12 mouse cellular contexts compared by ENCODE assay signal in the genomic region with DNA sequence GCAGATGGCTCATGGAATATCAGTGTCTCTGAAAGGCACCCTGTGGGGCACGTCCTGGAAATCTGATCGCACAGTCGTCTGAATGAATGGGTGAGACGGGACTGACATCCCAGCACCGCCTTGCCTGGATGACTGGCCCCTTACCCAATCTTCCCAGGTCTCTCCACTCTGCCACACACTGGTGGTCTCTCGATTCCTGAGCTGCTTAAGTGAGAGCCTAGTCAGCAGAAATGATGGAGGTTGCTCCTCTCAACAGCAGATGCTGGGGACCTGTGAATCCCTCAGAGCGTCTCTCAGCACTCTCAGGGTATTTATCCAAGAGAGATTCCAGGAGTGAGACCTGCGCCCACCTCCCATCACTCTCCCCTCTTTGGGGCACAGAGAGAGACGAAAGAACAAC. TPM values are rescaled to one million over a fixed set of nuclear protein-coding genes. Genes with fewer than 3 reads are reported as not detected.
DNase-seq lines count a peak whose midpoint lies in the region; ATAC-seq and TF ChIP-seq lines count a peak whose summit lies in the region.
"Had no signal": no experiment of that assay in that cellular context is flagged by ENCODE, and none has a peak within 500 bp of the region (broad histone marks: within the 10 kb centered on the region; RNA-seq: fewer than 3 reads in every experiment).

No protein-coding gene starts in this region.

- 20% methylated on average over 9 of the region's 9 CpGs for WGBS in hindbrain, embryonic 14.5 days
- WGBS in liver, embryonic 16.5 days (ENCODE audit: insufficient replicate concordance) = 55% methylated on average over 9 of the region's 9 CpGs
- WGBS in kidney, embryonic 16.5 days = 51% methylated on average over 9 of the region's 9 CpGs

- H3K4me3 ChIP-seq in layer of hippocampus, adult 2 months = no peak overlapping the region
- H3K4me3 ChIP-seq in hindbrain, embryonic 14.5 days (replicated peaks; ENCODE audit: low read length) = no peak overlapping the region
- no peak overlapping the region for H3K4me3 ChIP-seq in liver, embryonic 16.5 days (ENCODE audit: low read depth, low read length)
- H3K4me3 ChIP-seq in kidney, embryonic 16.5 days (ENCODE audit: low read length) = no peak overlapping the region

- no peak for ATAC-seq in hindbrain, embryonic 14.5 days (ENCODE audit: low FRiP score)
- ATAC-seq in liver, embryonic 16.5 days (ENCODE audit: low read depth) = no peak
- no peak for ATAC-seq in kidney, embryonic 16.5 days (ENCODE audit: low FRiP score, low TSS enrichment)
- ATAC-seq: inflammation-experienced regulatory T-cells, adult 6 months had no signal

- no peak for TF ChIP-seq POLR2A in brain, embryonic 14.5 days (IDR thresholded peaks at IDR 0.05; ENCODE audit: borderline replicate concordance, extremely low read depth, insufficient read depth, insufficient read length, poor library complexity, severe bottlenecking)

- DNase-seq in layer of hippocampus, adult 2 months (ENCODE audit: low spot score in 2 of 2) = no peak
- no peak for DNase-seq in layer of hippocampus, postnatal 25 days (ENCODE audit: extremely low spot score in 1 of 2, low spot score in 1 of 2)
- DNase-seq in brain, embryonic 14.5 days (ENCODE audit: low read depth) = peak; percentile 23
- no peak for DNase-seq in hindbrain, embryonic 14.5 days (ENCODE audit: low spot score)
- no peak for DNase-seq in adrenal gland, adult (ENCODE audit: inconsistent age in 2 of 2, low spot score in 1 of 2)
- no peak for DNase-seq in gastrocnemius, postnatal 10 days
- DNase-seq: gastrocnemius, postnatal 36 days; lung, postnatal 4 days; spleen, adult 18-20 months had no signal

- no peak overlapping the region for H3K9ac ChIP-seq in hindbrain, embryonic 14.5 days
- H3K9ac ChIP-seq in liver, embryonic 16.5 days (ENCODE audit: low read depth, low read length) = no peak overlapping the region
- no peak overlapping the region for H3K9ac ChIP-seq in kidney, embryonic 16.5 days (replicated peaks; ENCODE audit: low read length)

- H3K4me1 ChIP-seq in hindbrain, embryonic 14.5 days (replicated peaks; ENCODE audit: control insufficient read depth, insufficient read depth, low read length) = peaks cover 12% of the 10 kb centered on the region; the same call in 1 of the 2 replicates
- peaks cover 2% of the 10 kb centered on the region; the same call in 1 of the 2 replicates for H3K4me1 ChIP-seq in liver, embryonic 16.5 days (ENCODE audit: control insufficient read depth, low read depth, low read length)
- H3K4me1 ChIP-seq in kidney, embryonic 16.5 days (ENCODE audit: insufficient read depth, low read length) = 0 out of 2 replicates have a peak, but pooled peaks cover 12% of the 10 kb centered on the region

- peak overlapping the region; percentile 69 for H3K27ac ChIP-seq in layer of hippocampus, adult 2 months
- no peak overlapping the region for H3K27ac ChIP-seq in hindbrain, embryonic 14.5 days
- peak overlapping the region; percentile 59 for H3K27ac ChIP-seq in liver, embryonic 16.5 days (ENCODE audit: low read length)
- H3K27ac ChIP-seq in kidney, embryonic 16.5 days (ENCODE audit: low read length) = no peak overlapping the region

- H3K36me3 ChIP-seq in hindbrain, embryonic 14.5 days (replicated peaks; ENCODE audit: control insufficient read depth, insufficient read depth) = no peaks in the 10 kb centered on the region
- no peaks in the 10 kb centered on the region for H3K36me3 ChIP-seq in liver, embryonic 16.5 days (ENCODE audit: control insufficient read depth, insufficient read depth)
- H3K36me3 ChIP-seq in kidney, embryonic 16.5 days (ENCODE audit: insufficient read depth, low read length) = no peaks in the 10 kb centered on the region

- no peaks in the 10 kb centered on the region for H3K27me3 ChIP-seq in hindbrain, embryonic 14.5 days (ENCODE audit: control insufficient read depth, insufficient read depth, low read length)
- H3K27me3 ChIP-seq in liver, embryonic 16.5 days (ENCODE audit: control insufficient read depth, insufficient read depth, low read depth, low read length) = no peaks in the 10 kb centered on the region
- no peaks in the 10 kb centered on the region for H3K27me3 ChIP-seq in kidney, embryonic 16.5 days (ENCODE audit: insufficient read depth, low read length)

- no peaks in the 10 kb centered on the region for H3K9me3 ChIP-seq in hindbrain, embryonic 14.5 days (ENCODE audit: control insufficient read depth, low read length)
- H3K9me3 ChIP-seq in liver, embryonic 16.5 days (replicated peaks; ENCODE audit: control insufficient read depth, low read length) = no peaks in the 10 kb centered on the region
- no peaks in the 10 kb centered on the region for H3K9me3 ChIP-seq in kidney, embryonic 16.5 days (ENCODE audit: low read length)

- H3K4me2 ChIP-seq in hindbrain, embryonic 14.5 days (replicated peaks) = peak overlapping the region; percentile 32; the same call in 1 of the 2 replicates
- 0 out of 2 replicates have a peak overlapping the region, but pooled peaks have one; percentile 10 for H3K4me2 ChIP-seq in liver, embryonic 16.5 days (ENCODE audit: low read depth, low read length)
- no peak overlapping the region for H3K4me2 ChIP-seq in kidney, embryonic 16.5 days (replicated peaks; ENCODE audit: low read depth, low read length)

- no peak for TF ChIP-seq CTCF in layer of hippocampus, adult 2 months (conservative IDR thresholded peaks at IDR 0.05)
- TF ChIP-seq CTCF in brain, embryonic 14.5 days (IDR thresholded peaks at IDR 0.05; ENCODE audit: borderline replicate concordance, extremely low read depth, insufficient read depth, insufficient read length) = no peak

RNA-seq across cellular contexts. Expression of gene Zfp281, which starts 36.8 kb away (rescaled TPM):
- total RNA-seq in layer of hippocampus, adult 2 months (2021) = 10 to 100 TPM; 34.6 to 37.9 TPM
- 10 to 100 TPM; 34.3 to 36.5 TPM for total RNA-seq in layer of hippocampus, postnatal 25 days (2021)
- polyA plus RNA-seq in brain, embryonic 14.5 days (2012; rRNA removed) = 10.3 and 14.5 TPM in 2 replicates
- polyA plus RNA-seq in hindbrain, embryonic 14.5 days (2014; fragmentation: Nextera tagmentation; extraction: Ambion mirVana) = 23.4 and 24.6 TPM in 2 replicates
- polyA plus RNA-seq in liver, embryonic 16.5 days (2015; fragmentation: Nextera tagmentation; extraction: Ambion mirVana) = 6.4 TPM in 2 replicates
- total RNA-seq in gastrocnemius, postnatal 10 days (2021) = 10 to 100 TPM in 1 of 2 experiments, 1 to 10 TPM in 1; 8.7 to 10.3 TPM
- polyA plus RNA-seq in kidney, embryonic 16.5 days (2015; fragmentation: Nextera tagmentation; extraction: Ambion mirVana) = 19.5 and 20.8 TPM in 2 replicates

Comparison
In these comparisons a context has a peak if more than half of its experiments do, and no peak if none do; other contexts are left out.
1. H3K27ac ChIP-seq: peak in layer of hippocampus, adult 2 months (single experiment) and liver, embryonic 16.5 days (single experiment); none in hindbrain, embryonic 14.5 days (single experiment) and kidney, embryonic 16.5 days (single experiment).